Mouse (Mus musculus): ENCODE measurements around the gene Gpld1.
"Not testable (repeated sequence)": the region's sequence is repeated elsewhere in the genome, so short reads cannot be mapped to it uniquely, and the experiment has no call there.

Gene Gpld1

DNA sequence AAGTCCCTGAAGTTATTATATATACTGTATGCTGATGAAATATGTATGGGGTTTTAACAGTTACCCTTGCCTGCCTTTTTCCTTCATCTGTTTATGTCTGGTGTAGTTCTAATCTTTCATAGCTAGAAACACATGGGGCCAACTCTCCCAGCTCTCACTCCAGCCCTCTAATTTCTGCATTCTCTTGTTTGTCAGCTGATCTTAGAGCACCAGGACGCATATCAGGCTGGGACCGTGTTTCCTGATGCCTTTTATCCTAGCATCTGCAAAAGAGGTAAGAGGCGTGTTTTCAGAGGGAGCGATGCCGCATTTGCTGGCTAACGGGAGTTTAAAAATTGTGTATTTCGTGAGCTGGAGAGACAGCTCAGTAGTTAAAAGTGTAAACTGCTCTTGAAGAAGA is 9.7 kb downstream of the Gpld1 start:
- no peak for DNase-seq

- DNase-seq: no peak
Measured at GRCm38 (mm10) chr13:24955091-24955490, 12.1 kb downstream of the Gpld1 start.

DNA sequence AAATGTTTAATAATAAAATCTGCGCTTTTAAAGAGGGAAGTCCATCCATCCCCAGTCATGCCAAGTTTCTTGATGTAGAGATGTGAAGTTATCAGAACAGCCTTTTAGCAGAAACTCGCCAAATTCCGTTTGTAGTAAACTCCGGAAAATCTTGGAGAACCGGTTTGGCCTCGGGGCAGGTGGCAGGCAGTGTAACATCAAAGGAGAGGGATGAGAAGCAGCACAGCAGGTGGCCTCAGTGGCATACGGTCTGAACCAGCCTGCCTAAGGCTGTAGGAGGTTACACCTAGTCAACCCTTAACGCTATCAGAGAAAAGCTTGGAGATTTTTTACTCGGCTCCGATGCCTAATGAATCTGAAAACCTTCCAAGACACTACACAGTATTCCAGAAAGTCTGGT is 12.5 kb downstream of the Gpld1 start:
- DNase-seq: no peak

DNA sequence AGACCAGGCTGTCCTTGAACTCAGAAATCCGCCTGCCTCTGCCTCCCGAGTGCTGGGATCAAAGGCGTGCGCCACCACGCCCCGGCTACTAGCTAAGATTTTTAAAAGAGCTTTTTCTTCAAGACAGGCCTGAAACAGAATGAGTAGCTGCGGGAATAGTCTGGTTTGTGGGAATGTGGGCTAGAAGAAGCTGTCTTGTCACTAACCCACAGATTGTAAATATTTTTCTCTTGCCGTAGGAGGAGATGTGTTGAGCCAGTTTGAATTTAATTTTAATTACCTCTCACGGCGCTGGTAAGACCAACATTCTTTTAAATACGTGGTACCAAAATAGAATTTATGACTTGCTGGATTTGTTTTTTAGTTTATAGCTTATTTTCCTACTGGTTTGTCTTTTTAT is 15.7 kb downstream of the Gpld1 start:
- no peak for DNase-seq

DNA sequence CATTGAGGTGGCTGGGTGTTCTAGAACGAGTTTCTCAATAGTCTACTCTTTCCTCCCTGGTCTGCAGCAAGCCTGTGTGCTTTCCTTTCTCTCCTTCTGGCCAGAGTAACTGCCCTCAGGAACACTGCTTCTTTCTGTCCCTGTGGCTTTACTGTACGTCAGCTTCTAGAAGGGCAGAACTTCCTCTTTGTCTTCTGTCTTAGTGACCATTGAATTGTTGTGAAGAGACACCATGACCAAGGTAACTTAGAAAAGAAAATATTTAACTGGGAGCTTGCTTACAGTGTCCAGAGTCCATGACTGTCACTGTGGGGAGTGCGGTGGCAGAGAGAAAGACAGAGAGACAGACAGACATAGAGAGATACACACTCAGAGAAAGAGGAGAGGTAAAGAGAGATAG is 17.1 kb downstream of the Gpld1 start:
- no peak for DNase-seq

- no peak for DNase-seq
Measured at GRCm38 (mm10) chr13:24962119-24962518, 19.2 kb downstream of the Gpld1 start.

DNA sequence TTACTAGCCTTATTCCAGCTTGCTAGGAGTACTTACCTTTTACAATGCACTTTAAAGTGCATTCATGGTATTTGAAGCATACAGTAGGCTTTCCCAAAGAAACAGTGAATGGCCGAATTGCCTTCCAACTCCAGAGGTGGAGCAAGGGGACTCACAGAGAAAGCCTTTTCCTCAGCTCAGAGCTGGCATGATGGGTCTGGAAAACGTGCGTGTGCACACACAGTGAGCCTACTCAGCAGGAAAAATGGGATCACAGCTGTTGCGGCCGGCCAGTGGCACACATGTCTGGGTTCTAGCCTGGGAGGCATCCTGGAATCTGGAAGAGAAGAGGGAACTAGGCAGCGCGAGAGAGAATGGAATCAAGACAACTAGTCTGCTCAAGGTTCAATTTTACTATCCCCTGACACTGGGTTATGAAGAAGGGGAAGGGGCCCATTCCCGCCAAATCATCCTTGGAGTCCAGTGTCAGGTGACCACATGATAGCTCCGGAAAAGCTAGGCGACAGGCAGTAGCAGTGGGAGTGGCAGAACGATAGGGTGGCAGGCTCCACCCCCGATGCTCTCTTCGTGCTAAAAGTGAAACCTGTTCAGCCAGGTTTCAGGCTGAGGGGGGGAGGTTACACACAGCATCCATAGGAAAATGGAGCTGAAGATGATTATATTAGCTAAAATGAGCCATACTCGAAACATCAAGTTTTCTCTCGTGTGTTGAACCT is 22.3 kb downstream of the Gpld1 start:
- DNase-seq: peak; percentile 27

- DNase-seq: no peak
Measured at GRCm38 (mm10) chr13:24965846-24966201, 22.9 kb downstream of the Gpld1 start.

GRCm38 (mm10) chr13:24971776-24972175 is 28.8 kb downstream of the Gpld1 start:
- not testable (repeated sequence) for DNase-seq

DNA sequence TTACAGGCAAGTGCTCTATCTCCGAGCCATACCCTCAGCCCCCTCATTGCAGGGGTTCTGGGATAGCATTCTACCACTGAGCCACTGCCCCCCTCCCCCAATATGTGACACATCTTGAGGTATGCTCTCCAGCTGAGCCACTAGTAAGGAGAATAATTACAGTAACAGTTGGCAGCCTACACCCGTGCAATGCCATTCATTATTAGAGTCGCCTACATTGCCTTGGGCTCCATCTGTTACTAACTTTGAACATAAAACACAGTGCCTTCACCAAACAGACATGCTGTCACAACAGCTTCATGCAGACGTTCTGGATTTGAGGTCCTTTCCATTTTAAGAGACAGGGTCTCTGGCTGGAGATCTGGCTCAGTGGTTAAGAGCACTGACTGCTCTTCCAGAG is 33.4 kb downstream of the Gpld1 start:
- no peak for DNase-seq

- no peak for DNase-seq
Measured at GRCm38 (mm10) chr13:24977820-24978342, 34.9 kb downstream of the Gpld1 start.

- no peak for DNase-seq
Measured at GRCm38 (mm10) chr13:24981031-24981430, 38.1 kb downstream of the Gpld1 start.

GRCm38 (mm10) chr13:24985435-24985834 is 42.5 kb downstream of the Gpld1 start:
- DNase-seq: no peak

DNA sequence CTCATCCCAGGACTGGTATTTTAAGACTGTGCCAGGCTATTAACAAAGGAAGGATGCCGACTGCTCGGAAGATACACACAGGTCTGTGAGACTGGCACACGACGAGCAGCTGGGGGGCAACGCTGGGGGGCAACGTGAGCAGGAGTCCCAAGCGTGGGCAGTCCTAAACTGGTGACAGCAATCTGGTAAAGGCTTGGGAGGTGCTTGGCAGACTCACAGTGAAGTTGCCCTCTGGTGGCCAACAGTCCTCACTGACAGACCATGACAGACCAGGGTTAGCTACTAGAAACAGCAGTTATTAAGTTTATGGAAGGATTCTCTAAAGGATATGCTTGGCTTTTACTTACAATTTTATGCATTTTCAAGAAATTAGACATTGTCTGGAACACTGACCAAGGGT is 45.4 kb downstream of the Gpld1 start:
- peak; percentile 76 for DNase-seq

DNA sequence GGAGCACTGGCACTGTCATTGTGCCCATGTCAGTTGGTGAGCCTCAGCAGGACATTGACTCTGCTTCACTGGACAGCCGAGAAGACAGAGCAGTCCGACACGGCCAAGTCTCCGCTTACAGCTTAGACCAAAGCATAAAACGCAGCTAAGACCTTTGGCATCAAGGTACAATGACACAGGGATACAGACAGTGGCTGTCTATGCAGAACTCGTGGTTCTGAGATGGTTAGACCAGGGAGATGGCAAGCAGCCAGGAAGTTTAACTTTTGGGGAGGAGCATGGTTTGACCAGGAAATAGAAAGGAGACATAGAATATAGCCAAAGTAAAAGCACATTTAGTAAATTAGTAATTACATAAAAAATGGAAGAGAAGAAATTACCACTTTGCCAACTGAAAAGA is 46.1 kb downstream of the Gpld1 start:
- DNase-seq: no peak

GRCm38 (mm10) chr13:24993160-24993559 is 50.2 kb downstream of the Gpld1 start:
- DNase-seq: no peak

DNA sequence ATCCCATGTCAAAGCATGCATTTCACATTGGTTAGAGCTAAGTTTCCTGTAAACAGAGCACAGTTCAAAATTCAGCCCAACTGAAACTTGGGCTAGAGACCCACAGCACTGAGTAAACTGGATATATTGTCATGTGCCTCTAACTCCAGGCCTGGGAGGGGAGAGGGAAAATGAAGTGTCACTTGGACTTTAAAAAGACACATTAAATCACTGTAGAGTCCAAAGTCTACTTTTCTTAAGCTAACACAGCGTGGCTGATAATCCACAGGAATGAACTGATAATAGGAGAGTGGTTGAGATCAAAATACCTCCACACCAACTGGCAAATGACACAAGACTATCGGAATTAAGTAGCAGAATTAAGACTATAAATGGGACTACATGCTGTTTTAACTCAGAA is 56.6 kb downstream of the Gpld1 start:
- DNase-seq: no peak

- peak; percentile 10 for DNase-seq
Measured at GRCm38 (mm10) chr13:25002965-25003364, 60.0 kb downstream of the Gpld1 start.

DNA sequence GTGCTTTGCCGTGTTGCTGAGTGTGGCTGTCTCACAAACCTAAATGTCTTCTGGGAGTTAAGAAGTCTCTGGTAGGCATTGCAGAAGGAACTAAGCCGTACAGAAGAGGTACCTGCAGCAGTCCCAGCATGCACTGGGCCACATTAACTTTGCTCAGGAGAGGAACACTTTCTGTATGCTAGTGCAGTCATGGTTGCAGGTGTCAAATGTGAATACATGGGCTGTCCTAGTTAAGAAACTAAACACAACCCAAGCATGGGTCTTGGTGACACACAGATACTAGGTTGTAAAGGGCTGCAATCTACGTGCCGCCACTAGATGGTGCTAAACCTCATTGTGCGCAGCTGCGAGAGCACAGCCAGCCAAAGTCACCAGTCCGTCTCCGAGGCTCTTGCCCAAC is 64.2 kb downstream of the Gpld1 start:
- peak; percentile 75 for DNase-seq

DNA sequence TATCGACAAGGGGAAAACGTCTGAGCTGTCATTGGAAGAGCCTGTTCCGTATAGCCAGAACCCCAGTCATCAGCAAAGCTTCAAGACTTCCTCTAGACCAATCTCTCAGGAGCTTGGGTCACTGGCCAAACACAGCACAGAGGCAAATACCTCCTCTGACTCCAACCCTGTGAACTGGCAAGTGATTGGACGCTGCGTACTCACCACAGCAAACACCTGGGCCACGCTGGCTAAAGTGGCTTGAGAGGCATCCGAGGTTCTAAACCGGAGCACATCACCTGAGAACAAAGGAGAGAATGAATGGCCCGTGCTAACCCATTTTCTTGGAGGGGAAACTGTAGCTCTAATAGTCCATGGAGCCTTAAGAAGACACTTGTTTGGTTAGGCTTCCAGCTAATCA is 75.4 kb downstream of the Gpld1 start:
- DNase-seq: no peak

GRCm38 (mm10) chr13:25019793-25020539 is 77.0 kb downstream of the Gpld1 start, which contains the start of gene Mrs2:
Gene Mrs2 (minus strand): TSS chr13:25020379.
- DNase-seq: peak; percentile 88

GRCm38 (mm10) chr13:25020540-25020892 is 77.6 kb downstream of the Gpld1 start:
- no peak for DNase-seq

GRCm38 (mm10) chr13:25022386-25022785 is 79.4 kb downstream of the Gpld1 start:
- no peak for DNase-seq

DNA sequence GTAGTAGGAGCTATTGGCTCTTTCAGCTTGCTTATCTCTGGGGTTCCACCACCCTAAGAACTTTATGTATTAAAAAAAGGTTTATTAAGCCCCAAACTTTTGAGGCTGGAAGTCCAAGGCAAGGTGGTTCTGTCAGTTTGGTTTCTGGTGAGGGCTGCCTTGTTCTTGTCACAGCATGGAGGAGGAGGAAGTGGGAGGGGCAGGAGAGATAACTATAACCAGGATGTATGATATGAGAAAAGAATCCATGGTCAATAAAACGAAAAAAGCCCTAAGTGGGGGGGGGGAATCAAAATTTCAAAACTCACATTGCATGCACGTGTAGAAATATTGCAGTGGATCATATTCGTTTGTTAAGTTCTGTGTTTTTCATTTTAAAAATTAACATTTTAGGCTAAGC is 80.2 kb downstream of the Gpld1 start:
- DNase-seq: no peak
